Mouse (Mus musculus) testis, postnatal 14 days (tissue): ENCODE results near the gene Zbtb1.
"Not testable (repeated sequence)": the region's sequence is repeated elsewhere in the genome, so short reads cannot be mapped to it uniquely, and the experiment has no call there.

Experiments used
- DNase-seq: peaks from one replicate; pipeline ENCODE4 v3.0.0; 2021; ENCODE audit warnings: low spot score

Gene Zbtb1

GRCm38 (mm10) chr12:76404836-76405182 lies 34.7 kb downstream of the Zbtb1 start:
- peak; percentile 48 for DNase-seq

DNA sequence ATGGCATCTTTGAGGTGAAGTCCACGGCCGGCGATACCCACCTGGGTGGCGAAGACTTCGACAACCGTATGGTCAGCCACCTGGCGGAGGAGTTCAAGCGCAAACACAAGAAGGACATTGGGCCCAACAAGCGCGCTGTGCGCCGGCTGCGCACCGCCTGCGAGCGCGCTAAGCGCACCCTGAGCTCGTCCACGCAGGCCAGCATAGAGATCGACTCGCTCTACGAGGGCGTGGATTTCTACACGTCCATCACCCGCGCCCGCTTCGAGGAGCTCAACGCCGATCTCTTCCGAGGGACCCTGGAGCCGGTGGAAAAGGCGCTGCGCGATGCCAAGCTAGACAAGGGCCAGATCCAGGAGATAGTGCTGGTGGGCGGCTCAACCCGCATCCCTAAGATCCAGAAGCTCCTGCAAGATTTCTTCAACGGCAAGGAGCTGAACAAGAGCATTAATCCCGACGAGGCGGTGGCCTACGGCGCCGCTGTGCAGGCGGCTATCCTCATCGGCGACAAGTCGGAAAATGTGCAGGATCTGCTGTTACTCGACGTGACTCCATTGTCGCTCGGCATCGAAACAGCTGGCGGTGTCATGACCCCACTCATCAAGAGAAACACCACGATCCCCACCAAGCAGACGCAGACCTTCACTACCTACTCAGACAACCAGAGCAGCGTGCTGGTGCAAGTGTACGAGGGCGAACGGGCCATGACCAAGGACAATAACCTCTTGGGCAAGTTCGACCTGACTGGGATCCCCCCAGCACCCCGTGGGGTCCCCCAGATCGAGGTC lies 35.3 kb downstream of the Zbtb1 start:
- DNase-seq: peak; percentile 16

DNA sequence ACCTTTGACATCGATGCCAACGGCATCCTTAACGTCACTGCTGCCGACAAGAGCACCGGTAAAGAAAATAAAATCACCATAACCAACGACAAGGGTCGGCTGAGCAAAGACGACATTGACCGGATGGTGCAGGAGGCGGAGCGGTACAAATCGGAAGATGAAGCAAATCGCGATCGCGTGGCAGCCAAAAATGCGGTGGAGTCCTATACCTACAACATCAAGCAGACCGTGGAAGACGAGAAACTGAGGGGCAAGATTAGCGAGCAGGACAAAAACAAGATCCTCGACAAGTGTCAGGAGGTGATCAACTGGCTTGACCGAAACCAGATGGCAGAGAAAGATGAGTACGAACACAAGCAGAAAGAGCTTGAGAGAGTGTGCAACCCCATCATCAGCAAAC lies 35.9 kb downstream of the Zbtb1 start:
- peak; percentile 17 for DNase-seq

DNA sequence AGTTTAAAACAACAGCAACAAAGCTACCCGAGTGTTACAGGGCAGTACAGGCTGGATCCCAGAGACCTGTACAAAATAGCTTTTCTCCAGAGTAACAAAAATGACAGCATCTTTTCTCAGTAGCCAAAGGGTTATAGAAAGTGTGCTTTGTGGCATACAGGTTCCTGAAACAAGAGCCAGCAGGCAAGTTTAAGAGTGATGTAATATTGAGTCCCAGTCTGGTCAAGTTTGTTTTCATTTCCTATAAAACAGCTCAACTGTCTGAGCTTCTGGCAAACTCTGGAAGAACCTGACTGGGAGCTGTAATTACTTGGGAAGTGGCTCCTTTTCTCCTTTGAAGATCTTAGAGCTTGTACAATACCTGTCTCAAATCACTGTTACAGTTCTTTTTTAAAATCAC lies 37.1 kb downstream of the Zbtb1 start:
- DNase-seq: no peak

DNA sequence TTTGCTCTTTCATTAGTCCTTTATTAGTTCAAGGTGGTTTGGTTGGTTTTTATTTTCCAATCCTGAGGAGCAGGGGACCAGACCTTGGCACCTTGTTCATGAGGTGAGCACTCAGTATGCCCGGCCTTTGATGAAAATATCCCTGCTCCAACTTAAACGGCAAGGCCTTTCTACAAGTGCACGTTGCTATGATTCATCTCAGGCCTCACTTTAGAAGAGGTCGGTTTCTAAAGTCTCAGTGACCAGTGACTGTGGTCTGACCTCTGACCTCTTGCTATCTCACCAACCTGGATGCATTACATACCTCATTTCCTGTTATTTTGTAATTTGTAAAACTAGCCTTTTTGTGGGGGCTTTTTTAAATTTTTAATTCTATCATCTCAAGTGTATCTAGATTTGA lies 39.1 kb downstream of the Zbtb1 start:
- DNase-seq: no peak

- no peak for DNase-seq
Observed at GRCm38 (mm10) chr12:76415383-76416010, 45.4 kb downstream of the Zbtb1 start.

GRCm38 (mm10) chr12:76417433-76417854 lies 47.4 kb downstream of the Zbtb1 start, which contains the start of gene Ppp1r36:
Ppp1r36 (plus strand) TSS chr12:76417538.
- DNase-seq: peak; percentile 33

- peak; percentile 29 for DNase-seq
Observed at GRCm38 (mm10) chr12:76418346-76418745, 48.3 kb downstream of the Zbtb1 start.

- no peak for DNase-seq
Observed at GRCm38 (mm10) chr12:76425256-76425655, 55.2 kb downstream of the Zbtb1 start.

DNA sequence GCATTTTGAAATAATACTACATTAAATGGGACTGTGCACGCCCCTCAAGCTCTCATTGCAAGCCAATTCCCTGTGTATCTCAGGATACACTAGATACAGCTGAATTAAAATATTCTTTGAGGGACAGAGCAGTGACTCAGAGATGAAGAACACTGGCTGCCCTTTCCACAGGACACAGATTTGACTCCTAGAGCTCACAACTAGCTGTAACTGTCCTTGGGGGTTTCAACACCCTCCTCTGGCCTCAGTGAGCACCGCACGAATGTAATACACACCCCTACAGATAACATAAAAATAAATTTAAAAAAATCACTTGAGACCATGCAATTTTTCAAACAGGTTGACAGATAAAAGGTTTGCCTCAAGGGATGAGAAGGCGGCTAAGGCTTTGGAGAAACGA lies 57.5 kb downstream of the Zbtb1 start:
- DNase-seq: no peak

GRCm38 (mm10) chr12:76430879-76431406 lies 60.9 kb downstream of the Zbtb1 start:
- DNase-seq: no peak

DNA sequence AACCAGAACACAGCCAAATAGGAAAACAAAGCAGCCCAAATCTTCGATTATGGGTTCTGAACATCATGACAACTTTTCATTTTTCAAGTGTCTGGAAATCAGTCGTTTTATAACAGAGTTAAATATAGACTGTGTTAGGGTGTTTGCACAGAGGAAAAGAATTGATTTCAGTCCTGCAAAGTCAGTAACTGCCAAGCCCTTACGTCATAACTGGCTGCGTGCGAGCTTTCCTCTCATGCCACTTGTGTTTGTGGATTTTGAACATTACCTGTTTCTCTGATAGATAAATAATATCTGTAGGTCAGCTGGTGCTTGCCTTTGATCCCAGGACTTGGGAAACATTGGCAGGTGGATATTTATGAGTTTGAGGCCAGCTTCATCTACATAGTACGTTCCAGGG lies 61.4 kb downstream of the Zbtb1 start:
- DNase-seq: no peak

DNA sequence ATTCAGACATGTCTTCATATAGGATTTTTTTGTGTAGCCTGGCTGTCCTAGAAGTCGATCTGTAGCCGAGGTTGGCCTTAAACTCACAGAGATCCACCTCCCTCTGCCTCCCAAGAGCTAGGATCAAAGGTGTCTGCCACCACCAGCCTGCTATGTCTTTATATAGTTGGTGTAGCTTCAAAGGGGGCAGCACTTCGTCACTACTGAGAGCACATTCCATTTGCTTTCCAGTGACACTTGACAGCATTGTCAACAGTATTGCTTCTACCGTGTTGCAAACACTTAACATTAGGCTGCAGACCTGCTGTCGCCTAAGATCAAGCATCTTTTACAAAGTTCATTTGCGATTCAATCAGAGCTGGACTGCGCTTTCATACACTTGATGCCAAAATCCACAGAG lies 64.0 kb downstream of the Zbtb1 start:
- no peak for DNase-seq

DNA sequence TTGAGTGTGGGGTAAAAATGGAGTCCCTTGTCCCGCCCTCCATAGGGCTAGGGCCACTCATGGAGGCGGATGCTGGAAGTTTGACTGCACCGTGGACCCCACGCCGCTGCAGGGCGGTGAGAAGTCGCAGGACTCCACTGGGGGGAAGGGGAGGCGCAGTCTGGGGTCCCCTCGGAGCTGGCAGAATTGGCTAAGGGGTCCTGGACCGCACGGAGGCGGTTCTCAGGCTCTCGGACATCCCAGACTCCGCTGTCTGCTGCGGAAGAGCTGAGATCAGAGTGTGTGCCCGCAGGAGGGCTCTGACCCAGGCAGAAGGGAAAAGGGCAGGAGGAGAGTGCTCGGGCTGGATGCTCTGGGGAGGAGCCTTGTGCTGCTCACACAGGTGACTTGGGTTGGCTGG lies 65.0 kb downstream of the Zbtb1 start:
- no peak for DNase-seq

GRCm38 (mm10) chr12:76435549-76435948 lies 65.5 kb downstream of the Zbtb1 start:
- no peak for DNase-seq

DNA sequence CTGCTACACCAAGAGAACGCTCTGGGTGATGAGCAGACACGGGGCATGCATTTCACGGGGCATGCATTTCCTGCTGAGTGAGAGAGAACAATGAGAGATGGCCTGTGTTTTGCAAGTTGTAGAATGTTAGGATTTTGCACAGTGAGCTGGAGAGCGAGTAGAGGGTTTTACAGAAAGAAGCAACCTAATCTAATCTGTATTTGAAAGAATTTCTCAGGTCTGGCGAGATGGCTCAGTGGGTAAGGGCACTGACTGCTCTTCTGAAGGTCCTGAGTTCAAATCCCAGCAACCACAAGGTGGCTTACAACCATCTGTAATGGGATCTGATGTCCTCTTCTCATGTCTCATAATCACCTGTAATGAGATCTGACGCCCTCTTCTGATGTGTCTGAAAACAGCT lies 73.4 kb downstream of the Zbtb1 start:
- not testable (repeated sequence) for DNase-seq

DNA sequence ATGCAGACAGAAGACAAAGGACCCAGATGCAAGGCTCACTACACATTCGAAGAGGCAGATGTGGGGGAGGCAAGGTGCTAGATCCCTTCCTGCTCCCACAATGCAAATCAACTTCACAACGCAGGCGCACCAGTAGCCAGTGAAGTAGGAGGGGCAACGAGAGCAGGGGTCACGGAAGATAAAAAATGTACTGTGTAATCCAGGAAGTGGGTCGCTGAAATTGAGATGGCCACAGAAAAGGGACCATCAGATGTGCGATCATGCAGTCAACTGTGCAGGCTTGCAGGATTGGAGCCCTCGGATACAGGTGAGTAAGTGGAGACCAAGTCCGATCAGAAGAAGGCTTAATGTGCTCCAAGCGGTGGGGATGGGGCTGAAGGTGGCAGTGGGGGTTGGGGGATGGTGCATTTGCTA lies 74.3 kb downstream of the Zbtb1 start:
- DNase-seq: no peak

- no peak for DNase-seq
Observed at GRCm38 (mm10) chr12:76444862-76445261, 74.8 kb downstream of the Zbtb1 start.

- no peak for DNase-seq
Observed at GRCm38 (mm10) chr12:76446201-76446600, 76.1 kb downstream of the Zbtb1 start.
